Mouse (Mus musculus): Measurements from ENCODE around the gene Naf1.

- TF ChIP-seq CTCF (IDR thresholded peaks at IDR 0.05; ENCODE audit: insufficient read depth, low read length), result no peak
- TF ChIP-seq POLR2A (IDR thresholded peaks at IDR 0.05; ENCODE audit: borderline replicate concordance, extremely low read depth, low read depth, low read length), result no peak
These were observed 46.1 kb downstream of the Naf1 start for GRCm38 (mm10) chr8:66906116-66906515.

Data from lung, adult 2 months (tissue).